Mouse (Mus musculus): Measurements from ENCODE around the gene P2ry14.
"Not testable (repeated sequence)": the region's sequence is repeated elsewhere in the genome, so short reads cannot be mapped to it uniquely, and the experiment has no call there.

P2ry14 gene

DNA sequence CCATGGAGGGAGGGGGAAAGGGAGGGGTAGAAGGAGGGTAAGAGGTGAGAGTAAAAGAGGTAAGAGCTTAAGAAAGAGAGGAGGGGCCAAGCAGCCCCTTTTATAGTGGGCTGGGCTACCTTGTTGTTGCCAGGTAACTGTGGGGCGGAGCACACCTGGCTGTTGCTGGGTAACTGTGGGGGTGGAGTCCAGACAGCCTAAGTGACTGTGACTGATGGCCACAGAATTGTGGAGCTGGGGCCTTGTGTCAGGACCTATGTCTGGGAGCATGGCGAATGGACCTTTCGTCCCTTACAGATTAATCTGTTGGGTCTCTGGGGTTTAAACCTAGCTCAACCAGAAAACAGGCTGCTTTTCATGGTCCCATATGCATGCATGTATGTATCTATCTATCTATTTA is 43.6 kb downstream of the P2ry14 start:
- not testable (repeated sequence) for DNase-seq (ENCODE audit: extremely low read depth, insufficient read length, low spot score)

DNA sequence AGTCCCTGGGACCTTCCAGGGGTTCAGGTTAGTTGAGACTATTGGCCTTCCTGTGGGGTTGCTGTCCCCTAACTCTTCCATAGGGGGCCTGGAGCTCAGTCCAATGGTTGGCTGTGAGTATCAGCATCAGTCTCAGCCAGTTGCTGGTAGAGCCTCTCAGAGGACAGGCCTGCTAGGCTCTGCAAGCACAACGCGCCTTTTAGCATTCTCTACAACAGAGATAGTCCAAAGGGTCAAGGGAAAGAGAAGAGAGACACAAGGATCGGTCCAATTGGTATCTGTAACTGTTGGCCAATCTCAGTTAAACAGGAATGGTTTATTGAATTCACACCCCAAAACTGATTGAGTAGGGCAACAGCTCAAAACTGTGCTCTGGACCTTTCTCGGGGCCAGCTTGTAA is 46.0 kb downstream of the P2ry14 start:
- DNase-seq (ENCODE audit: extremely low read depth, insufficient read length, low spot score), result no peak

DNA sequence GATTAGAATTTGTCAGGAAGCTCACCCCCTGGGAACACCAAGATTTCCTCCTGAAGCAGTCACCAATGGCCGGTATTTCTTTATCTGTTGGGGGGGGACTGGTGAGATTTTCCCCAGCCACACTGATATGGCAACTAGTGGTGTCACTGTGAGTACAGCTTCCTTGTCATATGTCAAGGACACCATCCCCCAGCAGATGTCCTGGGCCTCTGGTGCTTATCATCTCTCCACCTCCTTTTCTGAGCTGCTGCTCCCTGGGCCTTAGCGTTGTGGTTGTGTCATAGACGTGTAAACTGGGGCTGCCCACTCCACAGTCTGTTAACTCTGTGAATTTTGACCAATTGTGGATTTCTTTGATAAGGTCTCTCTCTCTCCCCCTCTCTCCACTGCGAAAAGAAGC is 49.0 kb downstream of the P2ry14 start:
- DNase-seq (ENCODE audit: extremely low read depth, insufficient read length, low spot score), result no peak

DNA sequence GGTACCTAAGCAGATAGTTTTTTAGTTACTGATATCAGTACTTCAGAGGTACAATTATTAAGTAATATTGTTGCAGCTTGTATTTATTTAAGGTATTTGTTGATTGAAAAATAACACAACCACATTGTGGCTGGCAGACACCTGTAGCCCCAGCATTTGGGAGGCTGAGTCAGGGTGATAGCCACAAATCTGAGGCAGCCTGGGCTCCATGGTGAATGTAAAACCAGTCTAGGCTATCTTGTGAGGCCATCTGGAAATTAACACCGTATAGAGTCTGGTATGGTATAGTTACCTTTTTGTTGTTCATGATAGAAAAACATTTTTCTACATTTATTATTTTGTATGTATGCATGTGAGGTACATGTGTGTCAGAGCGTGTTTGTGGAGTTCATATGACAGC is 51.3 kb downstream of the P2ry14 start:
- no peak for DNase-seq (ENCODE audit: extremely low read depth, insufficient read length, low spot score)

DNA sequence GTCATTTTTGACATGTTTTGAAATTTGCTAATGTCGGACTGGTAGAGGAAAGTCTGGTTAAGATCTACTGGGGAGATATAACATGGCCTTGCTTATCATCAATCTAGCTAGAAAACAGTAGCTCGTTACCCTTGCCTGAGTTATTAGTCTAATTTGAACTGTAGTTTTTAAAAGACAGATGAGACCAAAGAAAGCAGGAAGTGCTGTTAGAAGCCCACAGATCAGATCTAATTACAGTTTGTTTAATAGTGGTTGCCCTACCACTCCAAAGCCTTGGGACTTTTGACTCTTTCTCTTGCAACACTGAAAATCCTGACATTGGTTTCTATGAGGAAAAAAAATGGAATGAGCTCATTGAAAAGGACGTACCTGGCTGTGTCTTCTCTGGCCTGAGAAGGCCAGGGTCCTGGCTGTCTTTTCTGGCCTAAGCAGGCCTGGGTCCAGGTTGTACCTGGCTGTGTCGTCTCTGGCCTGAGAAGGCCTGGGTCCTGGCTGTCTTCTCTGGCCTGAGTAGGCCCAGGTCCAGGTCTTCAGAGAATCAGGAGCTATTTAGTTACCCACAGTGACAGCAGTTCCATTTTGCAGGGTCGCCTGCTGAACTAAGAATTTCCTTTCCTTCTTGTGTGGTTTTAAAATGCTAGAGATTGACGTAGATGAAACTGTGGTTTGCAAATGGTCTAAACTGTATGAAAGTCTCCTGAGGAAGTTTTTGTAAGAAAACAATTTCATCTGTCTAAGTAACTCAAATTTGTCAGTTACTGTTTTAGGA is 52.0 kb downstream of the P2ry14 start, which contains the start of gene Gpr171:
Gpr171 (minus strand) TSS at position 604 of the 769 bp plus-strand sequence.
- DNase-seq (ENCODE audit: extremely low read depth, insufficient read length, low spot score), result no peak

DNA sequence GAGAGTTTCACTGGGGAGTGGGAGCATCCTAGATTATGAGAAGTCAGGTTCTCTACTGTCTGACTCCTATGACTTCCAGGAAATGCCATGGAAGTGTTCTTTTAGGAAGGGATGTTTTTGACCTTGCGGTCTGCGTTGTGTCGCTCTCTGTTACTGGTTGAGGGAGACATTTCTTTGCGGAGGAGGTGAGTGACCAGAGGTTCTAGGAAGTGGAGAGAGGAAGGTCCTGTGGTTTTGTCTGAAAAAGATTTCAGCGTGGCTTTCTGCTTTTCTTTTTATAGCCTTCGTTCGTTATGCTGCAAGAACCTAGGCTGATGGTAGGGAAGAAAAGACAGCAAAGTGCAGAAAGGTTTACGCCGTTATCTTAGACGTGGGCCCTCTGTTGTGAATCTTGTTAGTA is 54.9 kb downstream of the P2ry14 start:
- DNase-seq (ENCODE audit: extremely low read depth, insufficient read length, low spot score), result no peak

DNA sequence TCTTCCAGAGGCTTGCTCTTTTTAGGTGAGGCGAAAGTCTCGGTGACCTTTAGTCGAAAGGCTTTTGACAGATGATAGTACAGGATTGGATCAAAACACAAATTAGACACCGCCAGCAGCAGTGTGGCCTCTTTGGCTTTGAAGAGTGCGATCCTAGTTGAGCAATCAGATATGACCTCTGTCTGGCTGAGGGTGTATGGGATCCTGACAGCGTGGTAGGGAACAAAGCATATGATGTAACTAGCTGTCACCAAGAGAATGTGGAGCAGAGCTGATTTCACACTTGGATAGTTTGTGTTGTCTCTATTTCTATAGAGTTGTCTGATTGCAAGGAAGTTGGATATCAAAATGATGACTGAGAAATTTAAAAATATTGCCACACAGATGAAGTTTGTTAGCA is 56.0 kb downstream of the P2ry14 start:
- DNase-seq (ENCODE audit: extremely low read depth, insufficient read length, low spot score), result no peak

DNA sequence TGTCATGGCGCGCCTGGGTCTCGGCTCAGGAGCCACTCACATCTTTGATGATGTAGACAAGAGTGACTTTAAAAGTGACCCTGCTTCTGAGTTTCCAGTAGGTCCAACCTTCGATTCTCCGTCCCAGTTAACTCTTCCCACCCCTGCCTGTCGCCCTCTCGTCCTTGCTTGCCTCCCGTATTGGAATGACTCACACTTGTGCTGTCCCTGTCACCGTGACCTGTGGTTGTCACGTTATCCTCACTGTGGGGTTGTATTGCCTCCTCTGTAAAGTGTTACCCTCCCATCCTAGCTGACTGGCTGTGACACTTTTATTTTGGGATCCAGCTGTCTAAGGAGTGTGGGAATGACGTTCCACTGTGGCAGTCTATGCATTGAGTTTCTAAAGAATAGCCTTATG is 60.7 kb downstream of the P2ry14 start:
- DNase-seq (ENCODE audit: extremely low read depth, insufficient read length, low spot score), result no peak

DNA sequence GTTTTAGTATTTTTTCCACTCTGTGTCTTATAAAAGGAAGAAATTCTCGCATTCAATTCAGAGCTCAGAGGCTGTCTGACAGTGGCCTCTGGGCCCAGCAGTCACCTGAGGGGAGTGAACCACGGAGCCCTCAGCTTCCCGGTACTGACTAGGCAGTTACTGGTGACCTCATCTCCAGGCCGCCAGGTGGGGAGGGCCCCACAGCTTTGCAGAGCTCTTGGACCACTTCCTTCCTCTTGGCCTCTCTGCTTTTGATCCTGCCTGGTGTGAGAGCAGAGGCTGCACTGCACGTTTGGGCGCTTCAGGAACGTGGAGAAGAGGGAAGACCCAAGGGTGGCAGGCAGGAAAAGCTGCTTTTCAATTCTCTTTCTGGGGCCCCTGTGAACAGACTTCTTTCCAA is 72.5 kb downstream of the P2ry14 start:
- DNase-seq (ENCODE audit: extremely low read depth, insufficient read length, low spot score), result no peak

DNA sequence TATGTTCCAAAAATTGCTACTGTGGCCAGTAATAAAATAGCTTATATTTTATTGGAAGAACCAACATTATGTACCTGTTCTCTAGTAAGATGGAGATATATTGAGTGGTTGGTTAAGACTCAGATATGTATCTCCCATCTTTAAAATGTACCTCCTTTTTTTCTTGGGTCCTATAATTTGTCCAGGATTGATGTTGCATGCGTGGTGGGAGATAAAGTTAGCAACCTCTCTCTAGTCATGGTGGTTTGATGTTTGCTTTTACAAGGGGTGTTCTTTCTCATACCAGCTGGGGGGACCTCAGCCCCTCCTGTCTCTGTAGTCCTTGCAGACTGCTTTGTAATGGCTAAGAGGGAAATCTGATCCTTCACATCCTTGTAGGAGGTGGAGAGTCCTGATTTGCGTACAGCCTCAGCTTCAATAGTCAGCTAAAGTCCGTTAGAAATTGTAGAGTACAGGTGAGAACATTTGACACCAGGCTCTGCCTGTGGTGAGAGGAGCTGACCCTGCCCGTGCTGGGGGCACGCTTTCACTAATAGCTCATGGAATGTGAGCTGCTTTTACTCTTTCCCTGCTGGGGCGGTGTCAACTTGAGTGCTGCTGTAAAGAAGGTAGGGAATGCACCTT is 73.0 kb downstream of the P2ry14 start:
- DNase-seq (ENCODE audit: extremely low read depth, insufficient read length, low spot score), result no peak

DNA sequence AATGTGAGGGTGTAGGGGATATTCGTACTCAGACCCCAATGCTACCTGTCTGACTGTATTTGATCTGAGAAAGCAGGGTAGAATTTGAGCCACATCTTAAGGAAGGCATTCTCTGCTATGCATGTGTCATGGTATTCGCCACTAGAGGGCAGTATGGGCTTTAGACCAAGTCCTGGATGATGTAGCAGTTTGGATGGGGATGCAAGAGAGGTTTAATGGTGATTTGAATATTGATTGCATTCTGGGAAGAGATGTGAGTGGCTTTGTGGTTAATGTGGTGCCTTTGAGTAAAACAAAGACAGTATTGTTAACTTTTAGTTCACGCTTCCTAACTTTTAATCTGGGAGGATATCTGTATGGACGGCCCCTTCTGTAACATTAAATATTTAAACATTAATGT is 74.1 kb downstream of the P2ry14 start:
- no peak for DNase-seq (ENCODE audit: extremely low read depth, insufficient read length, low spot score)

DNA sequence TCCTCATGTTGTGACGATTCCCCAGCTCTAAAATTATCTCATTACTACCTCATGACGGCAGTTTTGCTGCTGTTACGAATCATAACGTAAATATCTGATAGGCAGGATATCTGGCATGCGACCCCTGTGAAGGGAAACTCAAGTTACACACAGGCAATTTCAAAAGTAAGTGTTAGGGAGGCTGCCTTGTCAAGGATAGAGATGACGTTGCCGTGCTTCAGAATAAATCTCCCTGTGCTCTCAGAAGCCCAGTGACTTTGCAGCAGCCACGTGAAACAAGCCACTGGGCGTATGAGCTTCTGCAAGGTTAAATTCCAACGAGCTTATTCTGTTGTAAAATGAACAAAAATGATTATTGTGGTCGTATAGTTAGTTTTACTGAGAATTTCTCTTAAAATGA is 74.8 kb downstream of the P2ry14 start:
- DNase-seq (ENCODE audit: extremely low read depth, insufficient read length, low spot score), result no peak

DNA sequence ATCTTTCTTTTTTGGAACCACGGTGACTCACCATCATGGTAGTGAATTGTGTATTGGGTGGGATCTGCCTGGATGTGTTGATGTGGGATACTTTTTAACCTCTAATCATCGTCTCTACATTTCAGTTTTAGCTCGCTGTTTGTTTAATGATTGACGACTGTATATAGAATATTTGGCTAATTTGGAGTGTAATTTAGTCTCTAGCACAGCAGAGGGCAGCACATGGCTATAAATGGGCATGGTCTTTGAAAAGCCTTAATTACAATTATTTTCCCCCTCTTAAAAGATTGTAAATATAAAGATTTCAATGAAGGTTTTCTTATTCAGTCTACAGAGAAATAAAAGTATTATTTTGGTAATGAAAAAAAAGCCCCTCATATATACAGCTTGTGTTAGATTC is 76.1 kb downstream of the P2ry14 start:
- no peak for DNase-seq (ENCODE audit: extremely low read depth, insufficient read length, low spot score)

DNA sequence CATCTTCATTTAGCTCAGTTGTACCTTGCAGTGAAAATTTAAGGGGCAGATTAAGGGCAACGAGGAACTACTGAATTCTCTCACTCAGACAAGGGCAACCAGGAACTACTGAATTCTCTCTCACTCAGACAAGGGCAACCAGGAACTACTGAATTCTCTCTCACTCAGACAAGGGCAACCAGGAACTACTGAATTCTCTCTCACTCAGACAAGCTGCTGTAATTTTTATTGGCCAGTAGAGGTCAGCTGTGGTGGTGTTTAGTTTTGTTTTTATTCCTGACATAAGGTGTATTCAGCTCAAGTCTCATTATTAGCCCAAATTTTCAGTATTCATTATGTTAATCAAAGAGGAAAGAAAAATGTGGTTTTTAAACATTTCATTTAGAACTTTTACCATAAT is 84.3 kb downstream of the P2ry14 start:
- DNase-seq (ENCODE audit: extremely low read depth, insufficient read length, low spot score), result not testable (repeated sequence)

DNA sequence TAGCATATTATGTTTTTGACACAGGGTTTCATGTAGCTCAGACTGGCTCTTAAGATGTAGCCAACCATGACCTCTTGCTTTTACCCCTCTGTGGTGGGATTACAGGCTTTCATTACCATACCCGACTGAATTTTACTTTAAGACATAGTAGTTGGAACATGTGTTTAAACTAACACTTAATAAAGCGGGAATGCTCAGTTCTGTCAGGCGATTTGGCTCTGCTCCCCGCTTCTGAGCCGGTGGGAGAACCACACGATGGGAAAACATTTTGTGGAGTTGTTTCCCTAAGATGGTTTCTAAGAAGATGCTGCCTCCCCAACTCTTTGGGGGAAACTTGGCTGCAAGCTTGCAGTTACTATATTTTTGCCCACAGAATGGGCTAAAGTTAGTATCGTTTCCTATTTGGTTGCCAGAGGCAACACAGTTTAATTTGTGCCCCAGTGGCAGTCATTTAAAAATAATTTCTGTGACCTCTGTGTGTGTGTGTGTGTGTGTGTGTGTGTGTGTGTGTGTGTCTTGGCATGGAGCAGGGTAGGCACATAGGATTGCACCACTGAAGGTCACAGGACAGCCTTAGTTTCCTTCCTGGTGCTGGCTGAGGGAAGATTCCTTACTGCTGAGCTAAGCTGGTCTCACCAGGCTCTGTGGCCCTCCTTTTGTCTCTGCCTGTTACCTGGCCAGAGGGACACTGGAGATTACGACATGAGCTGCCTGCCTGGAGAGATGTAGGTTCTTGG is 86.7 kb downstream of the P2ry14 start:
- DNase-seq (ENCODE audit: extremely low read depth, insufficient read length, low spot score), result no peak

DNA sequence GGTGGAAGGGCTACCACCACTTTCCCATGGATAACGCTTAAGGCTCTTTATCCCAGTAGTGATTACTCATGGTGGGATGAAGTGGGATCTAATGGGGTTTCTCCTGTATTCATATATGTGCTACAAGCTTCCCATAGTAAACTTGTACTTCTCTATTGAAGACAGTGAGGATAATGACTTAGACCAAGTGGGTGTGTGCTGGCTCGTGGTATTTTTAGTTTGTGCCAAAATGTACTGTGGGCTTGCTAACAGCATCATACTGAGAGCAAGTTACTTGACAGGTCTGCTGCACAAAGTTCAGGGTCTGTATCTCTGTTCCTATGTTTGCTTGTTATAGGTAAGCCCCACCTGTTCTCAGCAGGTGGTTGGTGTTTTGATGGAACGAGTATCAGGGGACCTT is 87.5 kb downstream of the P2ry14 start:
- no peak for DNase-seq (ENCODE audit: extremely low read depth, insufficient read length, low spot score)

Measured in 3134 (cell line).